Mouse (Mus musculus) brain, embryonic 14.5 days (tissue): ENCODE results near the gene Atp11a. TPM values are rescaled to one million over a fixed set of nuclear protein-coding genes. Genes with fewer than 3 reads are reported as not detected.

Experiments
- DNase-seq: peaks from one replicate; pipeline ENCODE4 v3.0.0-alpha.2; 2011; ENCODE audit warnings: low read depth
- CTCF ChIP-seq: fragments of 200-500 bp; IDR thresholded peaks from 2 replicates; pipeline ENCODE4 v1.5.1; 2012; ENCODE audit warnings: inconsistent platforms, mild to moderate bottlenecking, moderate library complexity, borderline replicate concordance; ENCODE audit not compliant: insufficient read depth, insufficient read length; ENCODE audit errors: extremely low read depth
- POLR2A ChIP-seq: fragments of 200-500 bp; IDR thresholded peaks from 2 replicates; pipeline ENCODE4 v1.6.1; 2012; ENCODE audit warnings: mild to moderate bottlenecking, inconsistent platforms, borderline replicate concordance; ENCODE audit not compliant: poor library complexity, insufficient read depth, insufficient read length, severe bottlenecking; ENCODE audit errors: extremely low read depth
- polyA plus RNA-seq: library from polyadenylated mRNA; depleted of rRNA; stranded (reverse); fragments of >200 nt; gene quantifications from 2 replicates; pipeline ENCODE4 v1.2.3, GENCODE M21; 2012

Gene Atp11a
- polyA plus RNA-seq, 1 experiment: 56.0 TPM

- TF ChIP-seq CTCF (no peak), POLR2A (no peak)
- DNase-seq: no peak
Measured at GRCm38 (mm10) chr8:12883051-12884004, 126.5 kb downstream of the Atp11a start.

DNA sequence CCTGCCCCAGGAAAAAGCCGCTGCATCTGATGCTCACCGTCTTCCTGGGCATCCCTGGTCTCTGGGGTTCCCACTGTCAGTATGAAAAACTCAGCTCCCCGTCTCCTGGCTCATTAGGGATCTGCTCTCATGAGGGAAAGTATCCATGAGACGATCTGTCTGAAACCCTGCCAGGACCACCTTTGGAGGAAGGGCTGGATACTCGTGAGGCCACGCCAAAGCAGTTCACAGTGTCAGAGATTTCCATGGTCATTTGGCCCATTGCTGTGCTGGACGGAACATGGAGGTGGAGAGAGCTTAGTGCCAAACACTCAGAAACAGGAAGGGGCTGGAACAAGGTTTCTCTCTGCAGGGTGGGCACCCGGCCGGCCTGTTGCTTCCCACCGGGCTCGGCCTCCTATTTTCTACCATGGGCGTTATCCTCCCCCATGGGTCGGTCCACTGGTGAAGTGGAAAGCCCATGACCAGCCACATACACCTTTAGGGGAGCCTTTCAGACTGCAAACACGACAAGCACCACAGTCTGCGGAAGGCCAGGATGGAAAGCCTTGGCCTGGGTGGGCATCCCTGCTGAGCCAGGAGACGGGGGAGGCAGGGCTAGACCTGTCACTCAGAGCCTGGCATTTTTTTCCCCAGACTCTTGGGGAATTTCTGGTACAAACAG, 131.1 kb downstream of the Atp11a start:
- no peak for DNase-seq
- TF ChIP-seq CTCF (no peak), POLR2A (no peak)

GRCm38 (mm10) chr8:12889046-12889598, 132.3 kb downstream of the Atp11a start:
- peak; percentile 69 for DNase-seq
- TF ChIP-seq CTCF: no peak
- TF ChIP-seq POLR2A: no peak

GRCm38 (mm10) chr8:12892882-12893446, 136.2 kb downstream of the Atp11a start:
- TF ChIP-seq CTCF (no peak), POLR2A (no peak)
- no peak for DNase-seq

- DNase-seq: no peak
- TF ChIP-seq POLR2A: no peak
- TF ChIP-seq CTCF: no peak
Measured at GRCm38 (mm10) chr8:12893797-12894578, 137.2 kb downstream of the Atp11a start.

DNA sequence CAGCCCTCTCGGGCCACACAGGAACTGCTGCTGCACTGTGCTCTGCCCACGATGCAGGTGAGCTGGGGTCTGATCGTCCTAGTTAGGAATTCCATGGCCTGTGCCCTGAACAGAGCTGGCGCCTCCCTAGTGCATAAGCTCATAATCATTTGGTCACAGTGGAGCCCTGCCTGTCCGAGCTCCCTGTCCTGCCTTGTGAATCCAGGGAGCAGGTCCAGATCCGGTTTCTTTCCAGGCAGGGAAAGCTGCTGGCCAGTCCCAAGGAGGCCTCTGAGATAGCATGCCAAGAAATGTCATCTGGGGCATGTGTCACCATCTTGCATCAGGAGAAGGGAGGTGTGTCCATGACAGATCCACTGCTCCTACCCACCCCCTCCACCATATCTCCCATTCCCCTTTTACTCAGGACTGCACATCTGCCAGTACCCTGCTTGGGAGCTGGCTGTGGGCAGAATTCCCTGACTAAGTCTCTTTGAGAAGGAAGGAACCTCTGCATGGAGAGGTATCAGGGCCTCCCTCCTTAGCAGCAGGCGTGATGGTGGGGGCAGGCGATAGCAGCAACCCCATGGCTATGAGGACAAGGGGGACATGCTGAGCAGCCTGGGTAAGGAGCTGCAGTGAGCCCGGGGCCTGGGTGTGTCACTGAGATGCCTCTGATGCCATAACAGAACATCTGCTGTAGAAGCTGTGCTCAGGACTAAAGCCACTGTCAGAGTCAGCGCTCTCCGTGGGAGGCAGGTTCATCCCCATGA, 138.1 kb downstream of the Atp11a start:
- DNase-seq: no peak
- TF ChIP-seq POLR2A: no peak

DNA sequence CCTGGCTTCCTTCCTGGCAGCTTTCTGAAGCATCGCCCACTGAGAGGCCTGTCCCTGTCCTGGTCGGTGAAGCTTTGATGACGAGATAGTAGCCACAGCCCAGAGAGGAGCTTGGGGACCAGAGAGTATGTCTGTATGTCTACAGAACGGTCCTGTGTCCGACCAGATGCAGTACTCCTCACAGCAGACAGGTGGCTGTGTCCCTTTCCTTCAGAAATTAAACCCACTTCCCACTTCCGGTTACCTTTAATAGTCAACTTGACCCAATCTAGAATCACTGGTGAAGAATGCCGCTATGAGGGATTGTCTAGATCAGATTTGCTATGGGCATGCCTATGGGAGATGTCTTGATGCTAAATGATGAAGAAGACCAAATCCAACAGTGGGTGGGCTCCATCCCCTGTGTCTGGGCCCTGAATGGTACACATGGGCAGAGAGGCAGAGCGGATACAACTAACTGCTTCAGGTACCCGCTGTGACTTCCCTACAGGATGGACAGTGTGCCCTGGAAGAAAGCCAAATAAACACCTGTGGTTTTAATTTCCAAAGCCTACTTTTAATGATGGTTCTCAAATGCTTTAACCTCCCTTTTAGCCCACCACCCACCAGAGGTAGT, 138.8 kb downstream of the Atp11a start:
- no peak for TF ChIP-seq POLR2A
- peak; percentile 48; the same call in 1 of the 2 replicates for TF ChIP-seq CTCF
- DNase-seq: no peak

DNA sequence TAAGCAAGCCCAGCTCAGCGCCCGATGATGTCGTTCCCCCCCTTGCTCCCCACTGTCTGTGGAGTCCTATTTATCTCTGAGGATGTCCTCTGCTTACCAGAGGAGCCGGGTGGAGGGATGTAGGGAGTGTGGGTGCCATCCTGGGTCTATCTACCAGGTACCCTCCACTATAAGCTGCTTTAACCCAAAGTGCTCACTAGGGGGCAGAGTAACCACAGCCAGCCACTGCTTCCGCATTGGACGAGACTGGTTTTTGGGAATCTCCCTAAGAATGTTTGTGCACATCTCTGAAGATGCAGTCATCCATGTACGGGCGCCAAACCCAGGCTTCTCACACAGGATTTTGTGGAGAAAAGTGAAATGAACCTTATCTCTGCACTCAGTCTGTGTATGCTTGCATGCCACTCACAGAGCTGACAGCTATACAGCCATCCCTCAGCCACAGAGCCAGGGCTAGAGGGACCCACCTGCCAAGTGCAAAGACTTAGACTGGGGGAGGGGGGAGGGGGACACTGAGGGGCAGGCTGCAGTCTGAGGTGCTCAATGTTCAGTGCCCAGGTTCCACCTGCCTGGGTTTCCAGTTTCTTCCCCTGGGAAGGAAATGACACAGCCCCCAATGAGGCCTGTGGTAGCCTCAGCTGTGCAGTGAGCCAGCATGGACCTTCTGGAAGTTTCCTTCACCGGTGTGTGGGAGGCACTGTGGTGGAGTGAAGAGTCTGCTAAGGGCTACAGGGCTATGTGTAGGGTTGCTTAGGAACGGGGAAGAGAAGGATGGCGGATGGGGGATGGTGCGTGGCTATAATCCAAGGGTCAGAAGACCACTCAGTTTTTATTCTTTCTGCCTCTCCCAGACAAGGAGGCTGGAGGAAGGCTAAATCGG, 139.9 kb downstream of the Atp11a start:
- TF ChIP-seq CTCF (peak; percentile 85), POLR2A (no peak)
- DNase-seq: peak; percentile 74

DNA sequence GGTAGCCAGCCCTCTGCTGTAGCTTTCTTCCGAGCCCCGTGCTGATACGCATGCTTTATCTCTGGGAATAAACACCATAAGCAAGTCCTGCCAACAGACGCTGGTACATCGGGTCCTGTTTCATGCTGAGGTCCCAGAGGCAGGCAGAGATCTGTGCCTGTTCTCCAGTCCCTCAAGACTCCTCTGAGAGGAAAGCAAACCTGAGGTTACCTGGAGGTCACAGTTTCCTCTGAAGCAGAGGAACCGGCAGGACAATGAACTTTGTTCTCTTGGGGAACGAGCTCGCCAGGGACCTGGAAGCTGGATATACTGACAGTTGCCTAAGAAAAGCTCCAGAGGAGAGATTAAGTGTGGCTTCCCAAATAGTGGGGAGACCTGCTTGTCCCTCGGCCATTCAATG, 141.0 kb downstream of the Atp11a start:
- TF ChIP-seq POLR2A: no peak
- TF ChIP-seq CTCF: no peak
- DNase-seq: no peak
